Mouse (Mus musculus) embryonic facial prominence, embryonic 15.5 days (tissue): ENCODE results near the gene Olfr420. TPM values are rescaled to one million over a fixed set of nuclear protein-coding genes. Genes with fewer than 3 reads are reported as not detected.

Experiments
- ATAC-seq: fragments of 200-750 bp; cut with Nextera tagmentation; 2 replicates; pipeline ENCODE4 v1.8.0; 2017; ENCODE audit warnings: low read depth, moderate TSS enrichment; ENCODE audit not compliant: insufficient number of reproducible peaks, low FRiP score, low TSS enrichment
- H3K27ac ChIP-seq: fragments of 300-500 bp; sonication (generic); replicated peaks from 2 replicates; pipeline ENCODE4 v1.5.1; 2015; ENCODE audit warnings: mild to moderate bottlenecking, inconsistent platforms
- H3K27me3 ChIP-seq: fragments of 300-500 bp; sonication (generic); 2 replicates; pipeline ENCODE4 v1.6.1; 2015; ENCODE audit warnings: inconsistent platforms
- H3K36me3 ChIP-seq: fragments of 300-500 bp; sonication (generic); 2 replicates; pipeline ENCODE4 v1.6.1; 2015; ENCODE audit warnings: mild to moderate bottlenecking, inconsistent platforms
- H3K4me1 ChIP-seq: fragments of 300-500 bp; sonication (generic); 2 replicates; pipeline ENCODE4 v1.6.1; 2015; ENCODE audit warnings: inconsistent platforms
- H3K4me2 ChIP-seq: fragments of 300-500 bp; sonication (generic); replicated peaks from 2 replicates; pipeline ENCODE4 v1.6.1; 2015; ENCODE audit warnings: mild to moderate bottlenecking, inconsistent platforms
- H3K4me3 ChIP-seq: fragments of 300-500 bp; sonication (generic); replicated peaks from 2 replicates; pipeline ENCODE4 v1.5.1; 2015; ENCODE audit warnings: mild to moderate bottlenecking, inconsistent platforms
- H3K9ac ChIP-seq: fragments of 300-500 bp; sonication (generic); 2 replicates; pipeline ENCODE4 v1.6.1; 2015; ENCODE audit warnings: inconsistent platforms
- H3K9me3 ChIP-seq: fragments of 300-500 bp; sonication (generic); replicated peaks from 2 replicates; pipeline ENCODE4 v1.6.1; 2016; ENCODE audit warnings: inconsistent platforms
- WGBS: fragments of 180-500 bp; shearing (Covaris S2); methylation state at CpG from one replicate; pipeline ENCODE4 v1.1.7; 2015; 5-methylcytosine and 5-hydroxymethylcytosine counted together
- polyA plus RNA-seq: library from polyadenylated mRNA; unstranded; fragments of >200 nt; fragmentation: Nextera tagmentation; extraction: Ambion mirVana; gene quantifications from 2 replicates; pipeline ENCODE4 v1.2.1, GENCODE M21; 2015

Gene Olfr420
- polyA plus RNA-seq, result 0.11 and 0.15 TPM in 2 replicates

- H3K27me3 ChIP-seq, result no peaks in the 10 kb centered on the region
- WGBS, result 61% methylated on average over 1 of the region's 1 CpGs
- no peak within 1 kb of the TSS for H3K9ac ChIP-seq
- no peak within 1 kb of the TSS for H3K4me2 ChIP-seq
- H3K36me3 ChIP-seq, result no peaks in the 10 kb centered on the region
- H3K27ac ChIP-seq, result no peak within 1 kb of the TSS
- no peak within 1 kb of the TSS for H3K4me3 ChIP-seq
- no peaks in the 10 kb centered on the region for H3K4me1 ChIP-seq
- no peak for ATAC-seq
- H3K9me3 ChIP-seq, result no peaks in the 10 kb centered on the region
Observed at GRCm38 (mm10) chr1:174155333-174155732, at the start of gene Olfr420. Gene Olfr420 (plus strand): TSS chr1:174155633.

DNA sequence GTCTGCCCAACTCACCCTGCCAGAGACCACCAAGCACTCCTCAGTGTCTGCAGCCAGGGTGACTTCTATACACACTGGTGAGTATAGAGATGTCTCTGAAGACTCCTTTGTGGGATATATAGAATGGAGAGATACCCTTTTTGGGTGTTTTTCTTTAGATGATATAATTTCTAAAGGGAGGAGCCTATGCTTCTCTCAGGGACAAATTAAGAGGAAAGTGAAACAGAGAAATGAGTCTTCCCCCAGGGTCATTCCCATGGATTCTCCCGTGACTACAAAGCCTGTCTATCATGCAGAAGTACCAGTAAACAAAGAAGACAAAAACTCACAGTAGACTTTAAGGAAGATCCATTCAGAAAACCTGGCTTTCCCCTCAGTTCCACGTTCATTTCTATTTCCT lies 34.4 kb upstream of the Olfr420 start, which contains the start of gene Olfr231:
Olfr231 (minus strand) TSS at position 101 of the 400 bp plus-strand sequence.
- no peaks in the 10 kb centered on the region for H3K9me3 ChIP-seq
- no peak within 1 kb of the TSS for H3K9ac ChIP-seq
- ATAC-seq, result no peak
- no peaks in the 10 kb centered on the region for H3K36me3 ChIP-seq
- 26% methylated on average over 2 of the region's 2 CpGs for WGBS
- no peaks in the 10 kb centered on the region for H3K4me1 ChIP-seq
- H3K4me3 ChIP-seq, result no peak within 1 kb of the TSS
- H3K27me3 ChIP-seq, result no peaks in the 10 kb centered on the region
- H3K4me2 ChIP-seq, result no peak within 1 kb of the TSS
- no peak within 1 kb of the TSS for H3K27ac ChIP-seq

GRCm38 (mm10) chr1:174131217-174131616 lies 24.2 kb upstream of the Olfr420 start, which contains the start of gene Olfr424:
Gene Olfr424 (plus strand): TSS chr1:174131517.
- H3K9ac ChIP-seq, result no peak within 1 kb of the TSS
- no peak for ATAC-seq
- no peaks in the 10 kb centered on the region for H3K9me3 ChIP-seq
- H3K36me3 ChIP-seq, result no peaks in the 10 kb centered on the region
- no peak within 1 kb of the TSS for H3K4me2 ChIP-seq
- no peak within 1 kb of the TSS for H3K27ac ChIP-seq
- no peaks in the 10 kb centered on the region for H3K27me3 ChIP-seq
- WGBS, result 69% methylated on average over 3 of the region's 3 CpGs
- H3K4me3 ChIP-seq, result no peak within 1 kb of the TSS
- H3K4me1 ChIP-seq, result no peaks in the 10 kb centered on the region

- no peak overlapping the region for H3K4me3 ChIP-seq
- no peaks in the 10 kb centered on the region for H3K27me3 ChIP-seq
- WGBS, result 61% methylated on average over 3 of the region's 3 CpGs
- H3K27ac ChIP-seq, result no peak overlapping the region
- no peak overlapping the region for H3K9ac ChIP-seq
- no peaks in the 10 kb centered on the region for H3K4me1 ChIP-seq
- no peak overlapping the region for H3K4me2 ChIP-seq
- no peaks in the 10 kb centered on the region for H3K9me3 ChIP-seq
- no peak for ATAC-seq
- H3K36me3 ChIP-seq, result no peaks in the 10 kb centered on the region
Observed at GRCm38 (mm10) chr1:174131999-174132398, 23.4 kb upstream of the Olfr420 start.

DNA sequence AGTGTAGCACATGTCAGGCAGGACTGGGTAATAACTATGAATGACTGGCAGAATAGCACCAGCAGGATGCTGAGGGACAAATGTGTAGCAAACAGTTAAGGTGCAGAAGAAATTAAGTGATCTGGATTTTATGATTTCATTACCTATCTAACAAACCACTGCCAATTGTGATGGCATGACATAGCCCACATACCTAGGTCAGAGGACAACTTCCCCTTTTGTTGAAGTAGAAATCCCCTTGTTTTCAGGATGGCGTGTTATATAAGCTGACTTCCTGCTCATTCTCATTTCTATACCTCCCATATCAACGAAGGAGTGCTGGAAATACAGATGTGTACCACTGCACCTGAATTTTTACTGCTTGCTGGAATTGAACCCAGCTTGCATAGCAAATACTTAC lies 14.0 kb upstream of the Olfr420 start:
- Histone ChIP-seq H3K4me2 (no peak overlapping the region), H3K4me1 (no peaks in the 10 kb centered on the region), H3K27ac (no peak overlapping the region), H3K4me3 (no peak overlapping the region), H3K27me3 (no peaks in the 10 kb centered on the region), H3K9me3 (no peaks in the 10 kb centered on the region), H3K36me3 (no peaks in the 10 kb centered on the region), H3K9ac (no peak overlapping the region)
- WGBS, result 67% methylated on average over 2 of the region's 2 CpGs
- no peak for ATAC-seq

GRCm38 (mm10) chr1:174146696-174147095 lies 8.7 kb upstream of the Olfr420 start:
- Histone ChIP-seq H3K36me3 (no peaks in the 10 kb centered on the region), H3K9ac (no peak overlapping the region), H3K4me1 (no peaks in the 10 kb centered on the region), H3K27ac (no peak overlapping the region), H3K9me3 (no peaks in the 10 kb centered on the region), H3K4me2 (no peak overlapping the region), H3K27me3 (no peaks in the 10 kb centered on the region), H3K4me3 (no peak overlapping the region)
- WGBS, result 86% methylated on average over 1 of the region's 1 CpGs
- ATAC-seq, result no peak

DNA sequence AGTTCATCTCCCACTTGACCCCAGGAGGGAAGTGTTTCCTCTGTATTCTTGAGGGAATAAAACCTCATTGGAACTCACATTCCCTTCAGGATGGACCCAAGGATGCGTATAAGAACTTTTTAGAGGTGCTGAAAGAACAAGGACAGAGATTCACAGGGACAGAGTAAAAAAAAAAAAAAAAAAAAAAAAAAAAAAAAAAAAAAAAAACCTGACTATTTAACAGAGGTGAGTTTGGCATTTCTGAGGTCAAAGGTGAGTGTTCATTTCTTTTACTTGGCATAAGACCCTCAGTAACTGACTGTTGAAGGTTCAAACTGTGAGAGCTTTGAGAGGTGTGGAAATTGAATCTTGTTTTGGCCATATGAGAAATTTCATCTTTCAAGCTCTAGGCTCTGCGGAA lies 6.1 kb upstream of the Olfr420 start:
- H3K27ac ChIP-seq, result no peak overlapping the region
- H3K9ac ChIP-seq, result no peak overlapping the region
- H3K4me1 ChIP-seq, result no peaks in the 10 kb centered on the region
- H3K36me3 ChIP-seq, result no peaks in the 10 kb centered on the region
- no peaks in the 10 kb centered on the region for H3K27me3 ChIP-seq
- H3K4me3 ChIP-seq, result no peak overlapping the region
- H3K9me3 ChIP-seq, result no peaks in the 10 kb centered on the region
- 74% methylated on average over 2 of the region's 2 CpGs for WGBS
- ATAC-seq, result no peak
- no peak overlapping the region for H3K4me2 ChIP-seq

DNA sequence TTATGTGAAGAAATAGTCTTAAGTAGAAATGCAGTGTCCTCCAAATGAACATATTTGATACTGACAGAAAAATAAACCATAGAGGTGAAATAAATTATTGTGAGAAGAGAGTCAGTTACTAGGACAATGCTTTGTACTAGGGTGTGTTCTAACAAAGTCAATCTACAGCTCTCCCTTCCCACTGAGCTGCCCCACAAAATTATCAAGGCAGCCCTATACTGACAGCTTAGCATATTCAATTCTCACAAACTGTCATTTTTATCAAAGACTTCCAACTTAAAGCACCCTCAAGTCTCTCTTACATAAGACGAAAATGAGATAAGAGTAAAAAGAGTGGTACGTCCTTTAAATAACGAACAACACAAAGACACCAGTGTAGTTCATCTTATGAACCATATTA lies 2.2 kb downstream of the Olfr420 start:
- no peak overlapping the region for H3K9ac ChIP-seq
- H3K27ac ChIP-seq, result no peak overlapping the region
- WGBS, result 82% methylated on average over 3 of the region's 3 CpGs
- no peak for ATAC-seq
- no peaks in the 10 kb centered on the region for H3K36me3 ChIP-seq
- no peaks in the 10 kb centered on the region for H3K27me3 ChIP-seq
- H3K9me3 ChIP-seq, result no peaks in the 10 kb centered on the region
- H3K4me2 ChIP-seq, result no peak overlapping the region
- H3K4me1 ChIP-seq, result no peaks in the 10 kb centered on the region
- H3K4me3 ChIP-seq, result no peak overlapping the region

DNA sequence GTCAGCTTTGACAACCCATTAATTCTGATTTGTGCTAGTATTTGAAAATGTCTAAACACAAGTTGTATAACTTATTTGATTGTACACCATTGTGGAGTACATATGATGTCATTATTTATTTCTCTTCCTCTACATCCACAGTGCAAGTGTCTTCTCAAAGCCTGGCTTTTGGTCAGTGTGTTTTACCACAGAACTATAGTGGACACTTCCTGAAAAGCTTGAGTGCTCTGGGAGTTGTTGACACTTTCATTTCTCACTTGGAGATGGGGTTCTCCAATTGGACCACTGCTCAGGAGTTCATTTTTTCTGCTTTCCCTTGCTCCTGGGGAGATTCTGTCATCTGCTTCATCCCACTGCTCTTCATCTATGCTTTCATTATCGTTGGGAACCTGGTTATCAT lies 3.1 kb downstream of the Olfr420 start:
- no peaks in the 10 kb centered on the region for H3K27me3 ChIP-seq
- H3K4me3 ChIP-seq, result no peak overlapping the region
- no peak overlapping the region for H3K4me2 ChIP-seq
- no peak overlapping the region for H3K9ac ChIP-seq
- no peaks in the 10 kb centered on the region for H3K9me3 ChIP-seq
- ATAC-seq, result no peak
- 79% methylated on average over 1 of the region's 1 CpGs for WGBS
- no peaks in the 10 kb centered on the region for H3K36me3 ChIP-seq
- no peak overlapping the region for H3K27ac ChIP-seq
- no peaks in the 10 kb centered on the region for H3K4me1 ChIP-seq

GRCm38 (mm10) chr1:174159095-174159494 lies 3.7 kb downstream of the Olfr420 start:
- no peak overlapping the region for H3K4me2 ChIP-seq
- H3K27ac ChIP-seq, result no peak overlapping the region
- H3K9ac ChIP-seq, result no peak overlapping the region
- no peak for ATAC-seq
- H3K27me3 ChIP-seq, result no peaks in the 10 kb centered on the region
- H3K9me3 ChIP-seq, result no peaks in the 10 kb centered on the region
- H3K4me3 ChIP-seq, result no peak overlapping the region
- 92% methylated on average over 10 of the region's 10 CpGs for WGBS
- no peaks in the 10 kb centered on the region for H3K36me3 ChIP-seq
- H3K4me1 ChIP-seq, result no peaks in the 10 kb centered on the region

DNA sequence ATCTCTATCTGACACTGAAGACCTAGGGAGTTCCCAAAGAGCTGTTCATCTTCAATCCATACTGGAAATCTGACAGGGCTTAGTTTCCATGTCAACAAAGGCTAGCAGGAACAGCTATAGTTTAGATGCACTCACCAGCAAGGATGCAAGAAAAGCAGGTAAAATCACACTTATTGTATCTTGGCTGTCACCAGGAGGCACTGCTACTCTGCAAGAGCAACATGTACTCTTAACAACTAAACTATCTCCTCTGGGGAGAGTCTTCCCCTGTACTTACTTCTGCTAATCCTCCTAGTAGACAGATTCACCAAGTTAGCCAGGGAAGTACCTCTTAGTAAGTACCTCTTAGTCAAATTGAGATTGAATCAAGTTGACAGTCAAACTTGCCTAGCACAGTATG lies 13.6 kb downstream of the Olfr420 start:
- H3K9me3 ChIP-seq, result no peaks in the 10 kb centered on the region
- no peak overlapping the region for H3K9ac ChIP-seq
- H3K27ac ChIP-seq, result no peak overlapping the region
- H3K27me3 ChIP-seq, result no peaks in the 10 kb centered on the region
- H3K36me3 ChIP-seq, result no peaks in the 10 kb centered on the region
- H3K4me2 ChIP-seq, result no peak overlapping the region
- no peak for ATAC-seq
- no peaks in the 10 kb centered on the region for H3K4me1 ChIP-seq
- no peak overlapping the region for H3K4me3 ChIP-seq

DNA sequence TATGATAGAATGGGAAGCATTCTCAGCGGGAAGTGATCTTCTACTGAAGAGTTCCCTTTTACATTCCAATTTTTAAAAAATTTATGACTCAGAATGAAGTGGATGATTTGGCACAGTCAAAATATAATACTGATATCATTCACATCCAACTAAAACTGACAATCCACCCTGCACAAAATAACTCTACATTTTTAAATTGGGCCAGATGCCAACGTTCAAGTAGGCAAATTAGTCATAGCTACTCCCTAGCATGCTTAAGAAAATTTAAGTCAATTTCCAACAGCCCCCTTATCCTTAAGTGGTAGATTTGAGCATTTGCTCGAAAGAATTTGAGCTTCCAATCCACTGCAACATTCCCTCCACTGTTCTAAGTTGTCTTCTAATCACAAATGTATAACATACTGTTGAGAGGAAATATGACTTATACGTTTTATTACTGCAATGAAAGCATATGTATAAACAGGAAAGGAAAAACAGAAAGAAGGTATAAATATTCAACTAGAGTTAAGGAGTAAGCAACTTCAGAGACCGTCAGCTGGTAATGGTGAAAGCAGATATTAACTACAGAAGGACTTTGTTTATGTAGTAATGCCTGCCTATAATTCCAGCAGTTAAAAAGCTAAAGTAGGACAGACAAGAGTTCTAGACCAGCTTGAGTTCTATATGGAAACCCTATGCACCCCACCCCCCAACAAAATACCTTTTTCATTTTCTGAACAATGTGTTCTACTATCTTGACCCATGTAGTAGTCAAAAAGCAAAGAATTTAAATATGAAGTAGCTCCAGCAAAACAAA lies 15.5 kb downstream of the Olfr420 start:
- Histone ChIP-seq H3K27ac (no peak overlapping the region), H3K9ac (no peak overlapping the region)
- 72% methylated on average over 5 of the region's 5 CpGs for WGBS

More for the DNA sequence above, 15.5 kb downstream of the Olfr420 start:
- Histone ChIP-seq H3K4me2 (no peak overlapping the region), H3K36me3 (no peaks in the 10 kb centered on the region), H3K4me3 (no peak overlapping the region), H3K9me3 (no peaks in the 10 kb centered on the region), H3K27me3 (no peaks in the 10 kb centered on the region), H3K4me1 (no peaks in the 10 kb centered on the region)
- no peak for ATAC-seq
